Comparison of ENCODE assay signal across 10 mouse cellular contexts in the genomic region with DNA sequence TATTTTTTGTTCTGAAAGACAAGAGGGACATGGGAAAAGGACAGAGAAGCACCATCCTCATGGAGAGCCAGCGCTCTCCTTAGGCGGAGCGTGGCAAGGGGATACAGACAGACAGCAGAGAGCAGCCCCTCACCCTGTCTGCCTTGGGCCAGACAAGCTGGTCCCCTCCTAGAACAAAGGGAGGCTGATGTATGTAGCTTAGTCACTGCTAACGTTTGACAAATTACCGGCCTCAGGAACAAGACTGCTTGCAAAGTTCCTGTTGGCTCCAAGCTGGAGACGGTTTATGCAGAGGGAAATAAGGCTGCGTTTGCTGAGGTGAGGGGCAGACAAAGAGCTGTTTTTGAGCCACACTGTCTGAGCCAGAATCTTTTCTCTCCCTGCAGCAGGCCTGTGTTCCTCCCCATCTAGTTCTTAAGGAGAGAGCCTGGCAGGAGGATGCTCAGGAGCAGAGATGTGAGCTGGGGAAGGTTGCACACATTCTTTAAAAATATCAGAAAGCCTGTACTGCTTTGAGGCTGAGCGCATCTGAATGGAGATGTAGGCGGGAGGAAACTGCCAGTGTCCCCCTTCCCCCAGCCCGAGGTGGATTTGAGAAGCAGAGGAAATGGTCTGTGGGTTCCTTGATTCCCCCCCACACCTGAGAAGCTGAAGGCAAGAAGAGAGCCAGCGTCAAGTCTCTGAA. TPM values are rescaled to one million over a fixed set of nuclear protein-coding genes. Genes with fewer than 3 reads are reported as not detected.
DNase-seq lines count a peak whose midpoint lies in the region; ATAC-seq lines count a peak whose summit lies in the region.
"Had no signal": no experiment of that assay in that cellular context is flagged by ENCODE, and none has a peak within 500 bp of the region (broad histone marks: within the 10 kb centered on the region; RNA-seq: fewer than 3 reads in every experiment).

No protein-coding gene starts in this region.

- H3K9me3 ChIP-seq in heart, embryonic 10.5 days: no peaks in the 10 kb centered on the region
- H3K9me3 ChIP-seq in embryonic facial prominence, embryonic 11.5 days (replicated peaks; ENCODE audit: control insufficient read depth, low read length): no peaks in the 10 kb centered on the region
- 0 out of 2 replicates have a peak, but pooled peaks cover 5% of the 10 kb centered on the region for H3K9me3 ChIP-seq in stomach, embryonic 14.5 days (ENCODE audit: control insufficient read depth, low read depth, low read length)

- H3K9ac ChIP-seq in embryonic facial prominence, embryonic 11.5 days (replicated peaks; ENCODE audit: low read length): peak overlapping the region; percentile 30; the same call in 1 of the 2 replicates
- no peak overlapping the region for H3K9ac ChIP-seq in stomach, embryonic 14.5 days (replicated peaks; ENCODE audit: low read depth, low read length)

- H3K27ac ChIP-seq in heart, embryonic 10.5 days: 0 out of 2 replicates have a peak overlapping the region, but pooled peaks have one; percentile 29
- H3K27ac ChIP-seq in embryonic facial prominence, embryonic 11.5 days (replicated peaks; ENCODE audit: low read depth, low read length): no peak overlapping the region
- H3K27ac ChIP-seq in stomach, embryonic 14.5 days (ENCODE audit: low read length): peak overlapping the region; percentile 48; the same call in 1 of the 2 replicates
- H3K27ac ChIP-seq: kidney, postnatal 0 days had no signal

- no peaks in the 10 kb centered on the region for H3K27me3 ChIP-seq in heart, embryonic 10.5 days (ENCODE audit: insufficient read depth, poor library complexity, severe bottlenecking)
- no peaks in the 10 kb centered on the region for H3K27me3 ChIP-seq in embryonic facial prominence, embryonic 11.5 days (ENCODE audit: control insufficient read depth, insufficient read depth, low read length)
- no peaks in the 10 kb centered on the region for H3K27me3 ChIP-seq in stomach, embryonic 14.5 days (ENCODE audit: control insufficient read depth, insufficient read depth, low read length)

- H3K4me1 ChIP-seq in heart, embryonic 10.5 days: peaks cover 12% of the 10 kb centered on the region
- no peaks in the 10 kb centered on the region for H3K4me1 ChIP-seq in embryonic facial prominence, embryonic 11.5 days (ENCODE audit: control insufficient read depth, insufficient read depth, low read length)
- no peaks in the 10 kb centered on the region; the same call in 1 of the 2 replicates for H3K4me1 ChIP-seq in stomach, embryonic 14.5 days (ENCODE audit: control insufficient read depth, insufficient read depth, low read length)

- no peak overlapping the region for H3K4me2 ChIP-seq in embryonic facial prominence, embryonic 11.5 days (ENCODE audit: low read depth, low read length)
- H3K4me2 ChIP-seq in stomach, embryonic 14.5 days (replicated peaks; ENCODE audit: low read depth, low read length): no peak overlapping the region

- 51% methylated on average over 11 of the region's 11 CpGs for WGBS in heart, embryonic 10.5 days
- 38% methylated on average over 11 of the region's 11 CpGs for WGBS in embryonic facial prominence, embryonic 11.5 days
- WGBS in stomach, embryonic 14.5 days: 37% methylated on average over 11 of the region's 11 CpGs

- no peak overlapping the region for H3K4me3 ChIP-seq in heart, embryonic 10.5 days
- no peak overlapping the region for H3K4me3 ChIP-seq in embryonic facial prominence, embryonic 11.5 days (ENCODE audit: low read depth, low read length)
- H3K4me3 ChIP-seq in stomach, embryonic 14.5 days (ENCODE audit: low read depth, low read length): no peak overlapping the region

- ATAC-seq in embryonic facial prominence, embryonic 11.5 days (replicated peaks; ENCODE audit: insufficient number of reproducible peaks, low FRiP score, low TSS enrichment, low read depth): 0 out of 2 replicates have a peak, but pooled peaks have one; percentile 54
- ATAC-seq in stomach, embryonic 14.5 days (ENCODE audit: insufficient number of reproducible peaks, insufficient read depth, low FRiP score, low read depth): no peak
- ATAC-seq in monocyte, adult 5-6 weeks (replicated peaks; ENCODE audit: insufficient number of reproducible peaks, low FRiP score, low TSS enrichment, poor library complexity, severe bottlenecking): no peak

- H3K36me3 ChIP-seq in heart, embryonic 10.5 days: no peaks in the 10 kb centered on the region
- H3K36me3 ChIP-seq in embryonic facial prominence, embryonic 11.5 days (replicated peaks; ENCODE audit: control insufficient read depth, insufficient read depth, low read depth, low read length): no peaks in the 10 kb centered on the region
- no peaks in the 10 kb centered on the region for H3K36me3 ChIP-seq in stomach, embryonic 14.5 days (ENCODE audit: control insufficient read depth, insufficient read depth, low read length)

- DNase-seq in heart, embryonic 10.5 days (ENCODE audit: low spot score): no peak
- DNase-seq in heart, adult 18-20 months: no peak
- no peak for DNase-seq in embryonic facial prominence, embryonic 11.5 days (ENCODE audit: low spot score)
- peak; percentile 13 for DNase-seq in induced T-regulatory cell, adult 2 months (ENCODE audit: low read depth)
- no peak for DNase-seq in cerebellum, adult 9-11 months
- no peak for DNase-seq in layer of hippocampus, adult 11-12 months (ENCODE audit: low spot score)
- DNase-seq: lung, adult 18-20 months had no signal

RNA-seq across cellular contexts. Expression of gene Calm1, which starts 28.9 kb away (rescaled TPM):
- polyA plus RNA-seq in heart, embryonic 10.5 days (2016; fragmentation: Nextera tagmentation; extraction: Ambion mirVana): 841 and 1,083 TPM in 2 replicates
- total RNA-seq in heart, adult 18-20 months (2021): 100 to 1,000 TPM; 228 to 241 TPM
- 1,151 and 1,182 TPM in 2 replicates for polyA plus RNA-seq in embryonic facial prominence, embryonic 11.5 days (2014; fragmentation: Nextera tagmentation; extraction: Ambion mirVana)
- polyA plus RNA-seq in stomach, embryonic 14.5 days (2014; fragmentation: Nextera tagmentation; extraction: Ambion mirVana): 1,664 and 1,668 TPM in 2 replicates
- total RNA-seq in monocyte, adult 5-6 weeks (2017): 1,452 to 2,258 TPM (median 2,098 TPM) in 3 replicates
